Mouse (Mus musculus): ENCODE data around the gene Dixdc1.
A peak's percentile ranks its signal among the peaks of the same experiment; 100 is the strongest.
"Not testable (repeated sequence)": the region's sequence is repeated elsewhere in the genome, so short reads cannot be mapped to it uniquely, and the experiment has no call there.

Dixdc1 gene

DNA sequence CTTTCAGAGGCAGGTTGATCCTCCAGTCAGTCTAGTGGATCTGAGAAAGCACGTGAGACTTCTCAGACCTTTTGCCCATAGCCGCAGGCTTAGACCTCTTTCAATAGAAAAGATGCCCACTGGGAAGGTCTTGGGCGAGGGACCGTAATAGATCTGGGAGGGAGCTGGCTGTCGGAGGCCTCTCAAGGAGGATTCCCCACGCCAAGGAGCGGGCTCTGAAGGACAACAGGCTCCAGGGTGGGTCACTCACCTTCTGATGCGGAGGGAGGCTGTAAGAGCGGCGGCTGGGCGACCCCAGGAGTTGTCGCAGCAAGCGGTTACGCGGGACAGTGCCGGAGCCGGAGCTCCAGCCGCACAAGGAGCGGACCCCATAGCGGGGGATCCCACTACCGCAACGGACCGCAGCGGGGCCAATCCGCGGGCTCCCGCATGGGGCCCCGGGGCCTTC, 80.4 kb downstream of the Dixdc1 start:
- no peak for DNase-seq (ENCODE audit: low spot score in 2 of 2)

DNA sequence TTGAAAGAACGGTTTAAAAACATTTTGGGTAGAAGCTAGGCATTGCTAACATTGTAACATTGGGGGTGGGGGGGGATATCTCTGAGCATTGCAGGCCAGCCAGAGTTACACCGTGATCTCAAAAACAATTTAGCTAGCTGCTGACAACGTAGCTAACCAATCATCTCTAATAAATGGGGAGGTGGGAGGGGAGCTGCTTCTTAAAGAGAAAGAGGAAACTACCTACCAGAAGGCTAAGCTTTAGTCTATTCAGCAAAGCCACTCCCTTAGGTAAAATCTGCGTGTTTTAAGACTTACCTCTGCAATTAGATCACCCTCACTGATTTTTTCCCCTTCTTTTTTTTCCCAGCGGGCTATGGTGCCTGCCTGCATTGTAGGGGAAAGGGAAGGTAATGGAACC, 80.9 kb downstream of the Dixdc1 start:
- no peak for DNase-seq (ENCODE audit: low spot score in 2 of 2)

DNA sequence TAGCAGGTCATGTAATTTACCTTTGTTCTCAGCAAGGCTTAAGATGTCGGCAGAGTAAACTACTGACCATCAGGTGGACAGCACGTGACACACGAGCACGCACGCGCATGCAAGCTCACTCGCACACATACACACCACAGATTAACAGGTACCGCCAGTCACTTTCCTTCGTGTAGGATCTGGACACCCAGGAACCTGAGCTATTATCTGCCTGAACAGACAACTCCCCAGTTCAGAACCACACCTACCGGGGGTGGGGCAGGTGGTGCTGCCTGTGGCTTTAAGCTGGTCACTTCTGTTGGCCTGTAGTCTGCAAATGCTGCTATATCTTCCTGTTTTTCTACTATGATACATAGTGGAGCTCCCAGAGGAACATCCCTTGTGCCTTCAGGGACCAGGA, 88.8 kb downstream of the Dixdc1 start:
- DNase-seq (ENCODE audit: low spot score in 2 of 2), result no peak

DNA sequence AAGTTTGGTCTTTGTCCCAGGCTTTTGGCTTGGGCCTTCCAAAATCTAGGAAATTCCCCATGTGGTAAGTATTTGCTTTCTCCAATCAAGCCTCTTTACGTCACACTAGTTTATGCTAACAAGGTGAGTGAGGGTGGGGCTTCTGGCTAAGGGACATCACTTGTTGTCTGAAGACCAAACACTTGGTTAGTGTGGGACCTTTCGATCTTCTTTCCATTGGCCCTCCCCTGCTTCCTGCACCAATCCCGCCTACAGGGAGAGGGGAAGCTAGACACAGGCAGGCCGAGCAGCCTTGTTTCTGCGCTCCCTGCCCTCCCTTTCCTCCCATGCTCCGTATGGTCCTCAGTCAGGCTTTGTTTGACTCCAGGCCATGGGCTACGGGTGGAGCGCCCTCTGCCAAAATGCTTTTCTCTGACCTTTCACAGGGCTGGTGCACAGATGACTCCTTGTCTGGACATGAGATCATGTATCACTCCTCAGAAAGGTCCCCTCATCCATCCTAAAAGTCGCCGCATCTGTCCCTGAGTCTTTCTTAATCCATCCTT, 92.4 kb downstream of the Dixdc1 start:
- DNase-seq (ENCODE audit: low spot score in 2 of 2), result no peak

DNA sequence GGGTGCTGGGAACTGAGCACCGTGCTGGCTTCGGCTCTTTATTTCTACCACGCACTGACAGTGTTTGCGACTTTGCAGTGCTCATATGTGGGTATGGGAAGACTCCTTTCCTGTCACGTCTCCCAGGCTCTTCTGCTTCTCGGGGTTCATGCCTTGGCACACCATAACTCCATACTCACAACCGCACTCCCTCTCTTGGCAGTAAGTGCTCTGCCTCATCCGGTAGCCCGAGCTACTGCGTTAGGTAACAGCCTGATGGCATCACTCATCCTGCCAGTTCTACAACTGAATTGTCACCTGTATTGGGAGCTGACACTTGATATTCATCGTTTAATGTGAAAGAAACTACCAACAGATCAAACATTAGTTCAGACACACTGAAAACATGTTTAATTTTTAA, 105.0 kb downstream of the Dixdc1 start:
- DNase-seq (ENCODE audit: low spot score in 2 of 2), result no peak

DNA sequence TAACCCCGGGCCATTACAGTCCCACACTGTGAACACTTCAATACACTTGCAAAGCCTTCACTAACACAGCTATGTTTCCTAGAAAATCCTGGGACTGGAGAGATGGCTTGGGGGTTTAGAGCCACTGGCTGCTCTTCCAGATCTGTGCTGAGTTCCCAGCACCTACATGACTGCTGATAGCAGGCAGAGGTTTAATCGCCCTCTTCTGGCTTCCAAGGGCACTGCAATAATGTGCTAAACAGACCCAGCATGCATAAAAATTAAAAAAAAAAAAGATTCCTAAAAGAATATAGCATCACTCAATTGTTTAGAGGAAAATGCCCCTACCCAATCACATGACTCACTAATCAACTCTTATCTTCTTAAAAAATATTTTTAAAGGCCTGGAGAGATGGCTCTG, 106.3 kb downstream of the Dixdc1 start:
- no peak for DNase-seq (ENCODE audit: low spot score in 2 of 2)

DNA sequence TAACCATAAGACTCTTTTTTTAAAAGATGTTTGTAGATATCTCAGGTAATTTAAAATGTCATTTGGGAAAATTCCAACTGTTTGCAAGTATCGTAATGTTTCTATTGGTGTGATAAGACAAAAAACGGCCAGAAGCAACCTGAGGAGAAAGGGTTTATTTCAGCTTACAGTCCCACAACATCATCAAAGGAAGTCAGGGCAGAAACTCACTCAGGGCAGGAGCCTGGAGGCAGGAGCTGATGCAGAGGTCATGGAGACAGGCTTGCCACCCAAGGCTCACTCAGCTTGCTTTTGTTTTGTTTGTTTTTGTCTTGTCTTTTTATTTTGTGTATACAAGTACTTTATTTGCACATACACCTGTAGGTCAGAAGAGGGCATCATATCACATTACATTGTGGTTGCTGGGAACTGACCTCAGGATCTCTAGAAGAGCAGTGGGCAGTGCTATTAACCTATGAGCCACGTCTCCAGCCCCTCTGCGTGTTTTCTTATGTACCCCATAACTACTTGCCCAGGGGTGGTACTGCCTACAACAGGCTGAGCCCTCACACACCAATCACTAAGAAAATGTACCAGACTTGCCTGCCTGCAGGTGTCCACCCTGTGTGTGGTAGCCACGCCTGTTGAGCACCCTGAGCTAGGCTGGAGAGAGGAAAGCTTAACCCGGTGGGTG, 107.2 kb downstream of the Dixdc1 start:
- DNase-seq (ENCODE audit: low spot score in 2 of 2), result no peak

DNA sequence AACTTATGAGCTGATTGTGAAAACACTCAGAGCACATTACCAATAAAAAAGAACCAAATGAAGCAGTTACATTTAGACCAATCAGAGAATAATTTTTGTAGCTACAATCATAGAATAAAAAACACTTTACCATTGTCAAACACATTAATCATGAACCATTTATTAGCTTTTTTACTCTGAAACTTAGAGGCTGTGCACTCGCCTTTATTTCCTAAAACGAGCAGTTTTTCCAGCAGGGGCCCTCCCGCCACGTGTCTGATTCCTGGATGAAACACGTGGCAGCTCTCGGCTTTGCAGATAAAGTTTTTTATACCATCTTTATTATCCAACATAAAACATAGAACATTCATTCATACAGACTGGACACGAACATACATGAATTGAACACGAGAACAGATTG, 108.4 kb downstream of the Dixdc1 start:
- not testable (repeated sequence) for DNase-seq (ENCODE audit: low spot score in 2 of 2)

DNA sequence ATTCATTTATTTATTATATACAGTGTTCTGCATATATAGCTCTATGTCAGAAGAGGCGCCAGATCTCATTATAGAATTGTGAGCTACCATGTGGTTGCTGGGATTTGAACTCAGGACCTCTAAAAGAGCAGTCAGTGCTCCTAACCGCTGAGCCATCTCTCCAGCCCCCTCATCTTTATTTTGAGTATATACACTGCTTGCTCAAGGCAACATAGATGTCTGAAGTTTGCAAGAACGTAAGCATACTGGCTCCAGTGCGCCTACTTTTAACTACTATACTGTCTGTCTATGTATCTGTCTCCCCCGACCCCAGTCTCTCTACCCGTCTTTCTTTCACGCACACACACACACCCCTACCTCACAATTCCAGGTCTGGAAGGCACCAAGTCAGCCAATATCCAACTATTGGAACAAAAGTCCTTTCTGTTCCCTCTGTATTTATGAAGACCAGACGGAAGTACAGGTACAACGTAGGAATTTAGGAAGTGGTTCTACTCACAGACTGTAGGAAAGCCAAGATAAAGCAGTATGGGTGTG, 121.5 kb downstream of the Dixdc1 start:
- DNase-seq (ENCODE audit: low spot score in 2 of 2), result no peak

DNA sequence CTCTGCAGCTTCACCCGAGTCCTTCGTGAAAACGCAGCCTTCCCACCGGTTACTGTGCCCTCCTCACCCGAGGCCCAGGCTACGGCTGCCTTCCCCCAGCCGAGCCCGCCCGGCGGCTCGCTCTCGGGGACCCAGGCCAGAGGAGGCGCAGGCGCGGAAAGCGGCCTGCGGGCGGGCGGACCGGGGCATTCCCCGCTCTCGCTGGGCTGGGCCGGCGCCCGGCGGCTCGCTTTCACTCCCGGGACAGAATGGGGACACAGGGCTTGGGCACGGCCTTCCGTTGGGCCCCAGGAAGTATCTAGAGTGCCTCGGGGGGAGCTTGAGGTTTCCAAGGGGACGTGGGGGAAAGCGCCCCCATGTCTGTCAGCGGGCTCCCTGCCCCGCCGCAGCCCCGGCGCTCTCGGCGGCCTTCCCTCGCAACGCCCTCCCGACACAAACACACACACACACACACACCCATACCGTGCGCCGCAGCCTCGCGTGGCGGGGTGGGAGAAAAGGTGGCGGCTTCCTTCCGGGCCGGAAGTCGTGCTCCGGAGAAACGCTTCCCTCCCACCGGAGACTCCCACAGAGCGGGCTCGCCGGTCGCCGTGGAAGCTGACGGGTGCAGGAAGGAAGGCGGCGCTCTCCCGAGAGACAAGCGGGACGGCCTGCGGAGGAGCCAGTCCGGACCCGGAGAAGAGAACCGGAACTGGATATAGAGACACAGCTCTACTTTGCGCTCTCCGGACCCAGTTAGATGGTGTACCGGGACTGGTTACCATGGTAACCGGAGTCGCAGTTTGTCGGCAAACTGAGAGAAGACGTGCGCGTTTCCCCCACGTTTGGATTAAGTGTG, 122.3 kb downstream of the Dixdc1 start, which contains the start of the genes Pih1d2 and Nkapd1:
Pih1d2 (plus strand) TSS at position 556 of the 838 bp plus-strand sequence.
Nkapd1 (minus strand) TSS at position 699 of the 838 bp plus-strand sequence.
- DNase-seq (ENCODE audit: low spot score in 2 of 2), result peak; percentile 84 to 92

DNA sequence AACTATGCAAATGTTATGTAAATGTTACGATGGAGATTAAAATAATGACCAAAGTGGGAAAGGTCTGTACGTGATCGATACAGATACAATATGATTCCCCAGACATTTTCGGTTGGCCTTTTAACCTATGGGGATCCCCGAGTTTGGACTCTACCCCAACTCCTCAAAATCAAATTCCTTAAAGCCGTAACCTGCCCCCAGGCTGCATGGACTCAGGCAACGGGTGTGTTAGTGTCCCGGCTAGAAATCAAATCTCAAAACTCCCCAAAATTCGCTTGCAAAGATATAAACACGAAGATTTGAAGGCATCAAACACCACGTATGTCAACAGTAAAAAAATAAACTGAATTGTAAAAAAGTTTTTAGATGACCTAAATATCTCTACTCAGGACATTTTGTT, 123.2 kb downstream of the Dixdc1 start:
- DNase-seq (ENCODE audit: low spot score in 2 of 2), result no peak
